Mouse (Mus musculus) CH12.LX (cell line): ENCODE measurements around the gene Moxd1. TPM values are rescaled to one million over a fixed set of nuclear protein-coding genes. Genes with fewer than 3 reads are reported as not detected.

Experiments
- DNase-seq: peaks from one replicate; pipeline ENCODE4 v3.0.0-alpha.2; 2013; ENCODE audit errors: extremely low read depth
- H3K27ac ChIP-seq: 2 replicates; pipeline ENCODE4 v1.5.1; 2012; ENCODE audit warnings: low read depth, mild to moderate bottlenecking, control low read depth, moderate library complexity; ENCODE audit not compliant: insufficient read depth
- H3K27me3 ChIP-seq: replicated peaks from 2 replicates; pipeline ENCODE3; 2012; ENCODE audit warnings: inconsistent platforms
- H3K36me3 ChIP-seq, 2 experiments: replicated peaks in 1 of 2; 2 replicates each; pipeline versions ENCODE3 to v1.6.1; 2012; ENCODE audit warnings: inconsistent platforms in 1 of 2, low read length in 1 of 2, mild to moderate bottlenecking in 1 of 2, mixed read lengths in 1 of 2, moderate library complexity in 1 of 2; ENCODE audit not compliant: control insufficient read depth in 1 of 2, insufficient read depth in 1 of 2
- H3K4me1 ChIP-seq, 2 experiments: 2 replicates each; pipeline ENCODE4 v1.6.1; 2012; ENCODE audit warnings: inconsistent platforms in 1 of 2, moderate library complexity in 1 of 2; ENCODE audit not compliant: insufficient read depth in 2 of 2, control insufficient read depth in 1 of 2
- H3K4me2 ChIP-seq: 2 replicates; pipeline ENCODE4 v1.6.1; 2012; ENCODE audit warnings: low read depth, mild to moderate bottlenecking, control low read depth; ENCODE audit not compliant: poor library complexity, insufficient read depth, severe bottlenecking
- H3K4me3 ChIP-seq, 3 experiments: fragments of 150-350 bp in 1 of 3; sonication (generic) in 1 of 3; replicated peaks in 1 of 3; 2 replicates each; pipeline versions ENCODE3 to v1.5.1; 2011 to 2012; ENCODE audit warnings: low read depth in 2 of 3, low read length in 2 of 3, mild to moderate bottlenecking in 2 of 3, moderate library complexity in 2 of 3, control low read depth in 1 of 3, improper control_type of control experiment in 1 of 3, inconsistent platforms in 1 of 3, mixed read lengths in 1 of 3; ENCODE audit not compliant: poor library complexity in 1 of 3
- H3K79me2 ChIP-seq: replicated peaks from 2 replicates; pipeline ENCODE4 v1.6.1; 2012; ENCODE audit warnings: mild to moderate bottlenecking, moderate library complexity; ENCODE audit not compliant: control insufficient read depth, poor library complexity, insufficient read depth, severe bottlenecking; ENCODE audit errors: extremely low read depth
- H3K9ac ChIP-seq: 2 replicates; pipeline ENCODE4 v1.6.1; 2012; ENCODE audit warnings: low read depth, mild to moderate bottlenecking, control low read depth, moderate library complexity; ENCODE audit not compliant: insufficient read depth
- H3K9me3 ChIP-seq: replicated peaks from 2 replicates; pipeline ENCODE3; 2012; ENCODE audit warnings: low read length, inconsistent platforms, mixed read lengths
- CHD1 ChIP-seq: IDR thresholded peaks from 2 replicates; pipeline ENCODE4 v1.6.1; 2012; ENCODE audit warnings: low read depth, low read length, improper control_type of control experiment, inconsistent platforms
- CTCF ChIP-seq, 2 experiments: IDR thresholded peaks in 1 of 2; conservative IDR thresholded peaks in 1 of 2; 2 replicates each; pipeline ENCODE4 v1.5.1; 2011 to 2012; ENCODE audit warnings: low read depth in 2 of 2, low read length in 2 of 2, improper control_type of control experiment in 1 of 2, inconsistent platforms in 1 of 2, mild to moderate bottlenecking in 1 of 2, moderate library complexity in 1 of 2
- E2F4 ChIP-seq: IDR thresholded peaks from 2 replicates; pipeline ENCODE4 v1.6.1; 2011; ENCODE audit warnings: low read depth, low read length, improper control_type of control experiment; ENCODE audit not compliant: insufficient replicate concordance
- EP300 ChIP-seq: IDR thresholded peaks from 2 replicates; pipeline ENCODE4 v1.6.1; 2011; ENCODE audit warnings: low read length, improper control_type of control experiment
- ETS1 ChIP-seq: conservative IDR thresholded peaks from 2 replicates; pipeline ENCODE4 v1.6.1; 2012; ENCODE audit warnings: low read depth, mild to moderate bottlenecking, inconsistent platforms, low read length, improper control_type of control experiment, moderate library complexity
- IRF4 ChIP-seq: IDR thresholded peaks from 2 replicates; pipeline ENCODE4 v1.6.1; 2014; ENCODE audit warnings: low read depth, mild to moderate bottlenecking, inconsistent platforms, low read length, improper control_type of control experiment
- JUND ChIP-seq: conservative IDR thresholded peaks from 2 replicates; pipeline ENCODE4 v1.6.1; 2011; ENCODE audit warnings: low read depth, low read length, improper control_type of control experiment
- MAX ChIP-seq: IDR thresholded peaks from 2 replicates; pipeline ENCODE4 v1.6.1; 2011; ENCODE audit warnings: low read length, improper control_type of control experiment
- MAZ ChIP-seq: IDR thresholded peaks from 2 replicates; pipeline ENCODE4 v1.6.1; 2012; ENCODE audit warnings: low read depth, mild to moderate bottlenecking, inconsistent platforms, low read length, improper control_type of control experiment, moderate library complexity
- PAX5 ChIP-seq: IDR thresholded peaks from 2 replicates; pipeline ENCODE4 v1.6.1; 2012; ENCODE audit warnings: low read length, inconsistent platforms, mixed read lengths
- POLR2A ChIP-seq: IDR thresholded peaks from 2 replicates; pipeline ENCODE4 v1.6.1; 2011; ENCODE audit warnings: low read depth, mild to moderate bottlenecking, improper control_type of control experiment, low read length
- POLR2AphosphoS2 ChIP-seq: IDR thresholded peaks from 2 replicates; pipeline ENCODE4 v1.6.1; 2011; ENCODE audit warnings: low read depth, low read length, improper control_type of control experiment
- RAD21 ChIP-seq: IDR thresholded peaks from 2 replicates; pipeline ENCODE4 v1.6.1; 2011; ENCODE audit warnings: low read depth, mild to moderate bottlenecking, low read length, improper control_type of control experiment, moderate library complexity
- RCOR1 ChIP-seq: conservative IDR thresholded peaks from 2 replicates; pipeline ENCODE4 v1.6.1; 2012; ENCODE audit warnings: low read depth, mild to moderate bottlenecking, inconsistent platforms, low read length, improper control_type of control experiment
- SIN3A ChIP-seq: IDR thresholded peaks from 2 replicates; pipeline ENCODE4 v1.6.1; 2012; ENCODE audit warnings: low read length, improper control_type of control experiment, inconsistent platforms
- SMC3 ChIP-seq: IDR thresholded peaks from 2 replicates; pipeline ENCODE4 v1.6.1; 2011; ENCODE audit warnings: low read depth, low read length, improper control_type of control experiment
- ZKSCAN1 ChIP-seq: IDR thresholded peaks from 2 replicates; pipeline ENCODE4 v1.6.1; 2012; ENCODE audit warnings: low read depth, inconsistent platforms, low read length, improper control_type of control experiment, borderline replicate concordance
- ZNF384 ChIP-seq: IDR thresholded peaks from 2 replicates; pipeline ENCODE4 v1.6.1; 2012; ENCODE audit warnings: low read depth, low read length, improper control_type of control experiment, inconsistent platforms
- dilution Hi-C: fragments of 300-500 bp; cut with MboI; formaldehyde crosslinking; loops from 2 replicates; pipeline ENCODE4 v1.14.3; 2020; ENCODE audit warnings: low sequenced_read_pairs; ENCODE audit not compliant: extremely low pct_unique_long_range_greater_than_20kb, extremely low pct_ligation_motif_present
- in situ Hi-C: fragments of 300-500 bp; cut with MboI; formaldehyde crosslinking; loops from 3 replicates; pipeline ENCODE4 v1.14.3; 2019; ENCODE audit warnings: low sequenced_read_pairs, low pct_ligation_motif_present, low pct_unique_long_range_greater_than_20kb, mixed read lengths
- polyA plus RNA-seq: library from polyadenylated mRNA; unstranded; fragments of >175 nt; gene quantifications from 2 replicates; pipeline ENCODE4 v1.2.1, GENCODE M21; 2012; ENCODE audit warnings: low read depth; ENCODE audit not compliant: insufficient read length
- total RNA-seq, 2 experiments: library from RNA; depleted of rRNA; stranded (reverse); fragments of 300-350 nt in 1 of 2; fragments of >200 nt in 1 of 2; gene quantifications; 2 replicates each; pipeline ENCODE4 v1.2.3; 2012 to 2014

Gene Moxd1
- total and polyA plus RNA-seq, 3 experiments: not detected

DNA sequence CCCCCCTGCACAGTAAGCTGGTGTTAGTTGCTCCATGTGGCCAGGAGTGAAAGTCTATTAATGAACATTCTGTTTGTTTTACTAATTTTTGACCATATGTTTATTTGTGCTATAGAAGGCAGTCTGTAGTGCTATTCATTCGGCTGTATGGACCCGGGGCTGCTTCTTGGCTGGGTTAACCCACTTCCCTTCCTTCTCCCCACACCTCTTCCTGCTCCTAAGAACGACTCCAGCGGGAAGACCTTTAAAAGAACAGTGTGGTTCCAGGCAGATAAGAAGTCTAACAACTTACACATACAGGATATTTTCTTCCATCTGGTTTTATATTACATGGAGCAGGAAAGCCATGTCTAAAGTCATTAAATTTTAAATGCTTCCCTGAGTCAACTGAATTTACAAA lies 73.3 kb downstream of the Moxd1 start:
- Histone ChIP-seq H3K4me2 (no peak overlapping the region), H3K27me3 (no peaks in the 10 kb centered on the region), H3K4me3 (no peak overlapping the region), H3K27ac (no peak overlapping the region), H3K9ac (no peak overlapping the region), H3K9me3 (no peaks in the 10 kb centered on the region), H3K36me3 (no peaks in the 10 kb centered on the region), H3K79me2 (no peaks in the 10 kb centered on the region), H3K4me1 (peaks cover 0 to 4% of the 10 kb centered on the region in 2 experiments; a peak in 1 of 4 replicates)
- DNase-seq: no peak
- dilution Hi-C loops: no loop called here
- no peak for TF ChIP-seq MAX
- TF ChIP-seq EP300: no peak
- TF ChIP-seq JUND: no peak
- TF ChIP-seq CHD1: no peak
- TF ChIP-seq POLR2AphosphoS2: no peak
- TF ChIP-seq ZNF384: no peak
- no peak for TF ChIP-seq ETS1
- TF ChIP-seq POLR2A: no peak
- TF ChIP-seq MAZ: no peak
- TF ChIP-seq SIN3A: no peak
- TF ChIP-seq PAX5: no peak
- TF ChIP-seq IRF4: no peak
- TF ChIP-seq CTCF (conservative IDR thresholded peaks at IDR 0.05 in 1 of 2, IDR thresholded peaks at IDR 0.05 in 1 of 2; ENCODE audit: low read depth in 2 of 2, low read length in 2 of 2): no peak
- TF ChIP-seq ZKSCAN1: no peak
- no peak for TF ChIP-seq E2F4
- in situ Hi-C loops: loop anchor here (25.0 kb wide), 1 partner anchor 484 kb away; no protein-coding TSS in a partner anchor

DNA sequence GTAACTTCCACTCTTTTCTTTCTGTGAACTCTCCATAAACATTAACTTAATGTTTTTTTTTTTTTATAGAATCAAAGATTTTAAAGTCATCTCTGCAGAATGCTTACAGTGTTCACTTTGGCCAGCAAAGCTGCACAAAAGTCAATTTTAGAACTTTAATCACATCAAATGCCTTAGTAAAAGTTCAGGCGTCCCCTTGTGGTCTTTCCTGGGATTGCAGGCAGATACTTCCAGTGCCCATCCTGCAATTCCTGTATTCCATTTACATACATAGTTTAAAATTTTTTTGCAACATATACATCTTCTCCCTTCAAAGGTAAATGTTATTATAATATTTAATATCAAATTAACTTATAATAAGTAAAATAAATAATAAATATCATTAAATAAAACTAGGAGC lies 74.5 kb downstream of the Moxd1 start:
- peak; percentile 34 for DNase-seq
- TF ChIP-seq SMC3 (peak; percentile 83), RCOR1 (no peak), RAD21 (peak; percentile 64), CTCF (conservative IDR thresholded peaks at IDR 0.05 in 1 of 2, IDR thresholded peaks at IDR 0.05 in 1 of 2; ENCODE audit: low read depth in 2 of 2, low read length in 2 of 2) (peak; percentile 78 to 98)
- Histone ChIP-seq H3K27me3 (no peaks in the 10 kb centered on the region), H3K9ac (no peak overlapping the region), H3K4me3 (no peak overlapping the region), H3K4me1 (peaks cover 0 to 4% of the 10 kb centered on the region in 2 experiments; a peak in 1 of 4 replicates), H3K4me2 (no peak overlapping the region), H3K36me3 (no peaks in the 10 kb centered on the region), H3K27ac (no peak overlapping the region), H3K79me2 (no peaks in the 10 kb centered on the region), H3K9me3 (no peaks in the 10 kb centered on the region)
- dilution Hi-C loops: no loop called here
- in situ Hi-C loops: loop anchor here (25.0 kb wide), 1 partner anchor 485 kb away; no protein-coding TSS in a partner anchor
